Mouse (Mus musculus) heart, adult 2 months (tissue): Measurements from ENCODE around the gene Mturn.

Experiments used
- CTCF ChIP-seq: fragments of 200-600 bp; IDR thresholded peaks from 2 replicates; pipeline ENCODE4 v1.8.1; 2022; ENCODE audit warnings: antibody characterized with exemption, mild to moderate bottlenecking, moderate library complexity
- EP300 ChIP-seq: fragments of 200-500 bp; IDR thresholded peaks from 2 replicates; pipeline ENCODE4 v1.6.1; 2011; ENCODE audit warnings: low read depth, low read length, control low read depth; ENCODE audit not compliant: insufficient read depth

DNA sequence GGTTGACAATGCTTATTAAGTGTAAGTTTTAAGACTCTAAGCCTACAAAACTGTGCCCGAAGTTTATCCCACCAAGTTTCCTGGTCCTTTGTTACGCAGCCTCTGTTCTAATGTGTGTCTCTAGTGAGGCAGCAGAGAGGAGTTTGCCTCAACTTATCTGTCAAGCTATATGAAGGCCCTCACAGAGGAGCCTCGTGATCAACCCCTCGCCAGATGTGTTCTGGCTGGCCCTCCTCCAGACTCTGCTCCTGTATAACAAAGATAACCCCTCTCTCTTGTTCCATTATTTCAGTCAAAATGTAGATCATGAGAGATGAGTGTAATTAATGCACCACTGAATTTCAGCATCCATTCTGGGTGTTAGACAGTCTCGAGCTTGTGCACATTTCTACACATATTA, 1.7 kb upstream of the Mturn start:
- TF ChIP-seq EP300 (no peak), CTCF (no peak)
